Mouse (Mus musculus) gonadal fat pad, adult 2 months (tissue): ENCODE data around the gene Arhgap9. TPM values are rescaled to one million over a fixed set of nuclear protein-coding genes. Genes with fewer than 3 reads are reported as not detected.

ENCODE experiments used
- DNase-seq: peaks from one replicate; pipeline ENCODE4 v3.0.0-alpha.2; 2012; ENCODE audit warnings: low read depth
- polyA plus RNA-seq: library from polyadenylated mRNA; depleted of rRNA; stranded (reverse); fragments of >200 nt; gene quantifications from 2 replicates; pipeline ENCODE4 v1.2.3, GENCODE M21; 2012

The Arhgap9 gene
- polyA plus RNA-seq, 1 experiment = 9.3 TPM

GRCm38 (mm10) chr10:127343029-127343428 is 21.3 kb downstream of the Arhgap9 start:
- no peak for DNase-seq

- DNase-seq = no peak
Measured at GRCm38 (mm10) chr10:127346173-127346572, 24.4 kb downstream of the Arhgap9 start.

GRCm38 (mm10) chr10:127348957-127349356 is 27.2 kb downstream of the Arhgap9 start:
- DNase-seq = no peak

GRCm38 (mm10) chr10:127349810-127350209 is 28.0 kb downstream of the Arhgap9 start:
- DNase-seq = no peak

GRCm38 (mm10) chr10:127350594-127351284 is 29.0 kb downstream of the Arhgap9 start:
- DNase-seq = no peak

GRCm38 (mm10) chr10:127351285-127351595 is 29.5 kb downstream of the Arhgap9 start:
- no peak for DNase-seq

GRCm38 (mm10) chr10:127351719-127352118 is 30.0 kb downstream of the Arhgap9 start:
- no peak for DNase-seq

GRCm38 (mm10) chr10:127352187-127352586 is 30.4 kb downstream of the Arhgap9 start:
- DNase-seq = no peak

GRCm38 (mm10) chr10:127352766-127353165 is 31.0 kb downstream of the Arhgap9 start:
- no peak for DNase-seq

GRCm38 (mm10) chr10:127353909-127354895 is 32.4 kb downstream of the Arhgap9 start, which contains the start of gene Inhbe:
Inhbe (minus strand) TSS chr10:127354411.
- DNase-seq = no peak

- DNase-seq = no peak
Measured at GRCm38 (mm10) chr10:127355336-127355735, 33.6 kb downstream of the Arhgap9 start.

GRCm38 (mm10) chr10:127360714-127361113 is 39.0 kb downstream of the Arhgap9 start:
- no peak for DNase-seq

GRCm38 (mm10) chr10:127367116-127367515 is 45.4 kb downstream of the Arhgap9 start:
- no peak for DNase-seq

- no peak for DNase-seq
Measured at GRCm38 (mm10) chr10:127368273-127368672, 46.5 kb downstream of the Arhgap9 start.

GRCm38 (mm10) chr10:127369834-127370820 is 48.4 kb downstream of the Arhgap9 start, which contains the start of gene Inhbc:
Inhbc (minus strand) TSS chr10:127370431.
- no peak for DNase-seq

GRCm38 (mm10) chr10:127371023-127371422 is 49.3 kb downstream of the Arhgap9 start:
- no peak for DNase-seq

GRCm38 (mm10) chr10:127377700-127378099 is 55.9 kb downstream of the Arhgap9 start:
- no peak for DNase-seq
